ENCODE assay signal across 8 mouse cellular contexts in the genomic region with DNA sequence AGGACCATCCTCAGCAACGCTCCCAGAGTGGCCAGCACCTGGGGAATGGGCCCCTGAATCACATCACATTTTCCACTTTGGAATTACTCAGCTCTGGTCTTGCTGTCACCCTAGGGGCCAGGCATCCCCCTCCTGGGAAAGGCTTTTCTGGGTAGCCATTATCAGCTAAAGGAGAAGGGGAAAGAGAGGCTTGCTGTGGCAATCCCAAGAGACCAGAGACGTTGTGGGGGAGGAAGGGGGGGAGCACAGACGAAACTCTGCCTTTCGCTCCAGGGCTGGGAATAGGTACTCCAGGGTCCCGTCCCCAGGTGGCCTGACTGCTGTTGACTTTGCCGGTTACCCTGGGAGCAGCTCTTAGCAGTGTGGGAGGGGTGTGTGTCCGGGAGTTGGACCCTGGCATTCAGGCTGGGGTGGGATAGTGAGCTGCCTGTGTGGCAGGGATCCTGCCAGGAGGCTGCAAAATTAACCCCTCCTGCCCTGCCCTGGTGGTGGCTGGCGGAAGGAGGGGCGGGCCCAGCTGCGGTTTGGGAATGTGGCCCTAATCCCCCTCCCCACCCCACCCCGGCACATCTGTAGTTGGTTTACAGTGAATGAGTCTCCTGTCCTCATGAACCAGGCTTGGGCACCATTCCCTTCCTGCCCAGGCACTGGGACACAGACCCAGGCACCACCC. TPM values are rescaled to one million over a fixed set of nuclear protein-coding genes. Genes with fewer than 3 reads are reported as not detected.
DNase-seq lines count a peak whose midpoint lies in the region; ATAC-seq and TF ChIP-seq lines count a peak whose summit lies in the region.
"Had no signal": no experiment of that assay in that cellular context is flagged by ENCODE, and none has a peak within 500 bp of the region (broad histone marks: within the 10 kb centered on the region; RNA-seq: fewer than 3 reads in every experiment).

No protein-coding gene starts in this region.

- peak overlapping the region; percentile 63; the same call in 1 of the 2 replicates for H3K4me3 ChIP-seq in heart, embryonic 15.5 days
- no peak overlapping the region for H3K4me3 ChIP-seq in lung, postnatal 0 days (ENCODE audit: low read depth, low read length)
- H3K4me3 ChIP-seq in embryonic facial prominence, embryonic 14.5 days (ENCODE audit: low read depth, low read length), result peak overlapping the region; percentile 75; the same call in 1 of the 2 replicates
- H3K4me3 ChIP-seq in stomach, embryonic 14.5 days (ENCODE audit: low read depth, low read length), result no peak overlapping the region; the same call in 1 of the 2 replicates
- H3K4me3 ChIP-seq: liver, embryonic 13.5 days had no signal

- no peak for ATAC-seq in heart, embryonic 15.5 days (replicated peaks; ENCODE audit: insufficient number of reproducible peaks, insufficient read depth, low FRiP score, low read depth)
- no peak for ATAC-seq in lung, postnatal 0 days
- ATAC-seq in embryonic facial prominence, embryonic 14.5 days (ENCODE audit: low read depth), result peak; percentile 60
- 0 out of 2 replicates have a peak, but pooled peaks have one; percentile 46 for ATAC-seq in stomach, embryonic 14.5 days (ENCODE audit: insufficient number of reproducible peaks, insufficient read depth, low FRiP score, low read depth)
- no peak for ATAC-seq in megakaryocyte, adult 5-6 weeks (ENCODE audit: poor library complexity, severe bottlenecking)

- no peak for TF ChIP-seq EP300 in lung, postnatal 0 days (IDR thresholded peaks at IDR 0.05)

- DNase-seq in heart, adult 9 months (ENCODE audit: low spot score in 2 of 2), result no peak
- no peak for DNase-seq in lung, postnatal 0 days (ENCODE audit: low spot score)
- DNase-seq in lung, postnatal 10 days, result no peak
- DNase-seq in embryonic facial prominence, embryonic 14.5 days (ENCODE audit: low spot score), result peak; percentile 78
- DNase-seq: liver, embryonic 13.5 days had no signal

- no peaks in the 10 kb centered on the region for H3K36me3 ChIP-seq in heart, embryonic 15.5 days
- no peaks in the 10 kb centered on the region for H3K36me3 ChIP-seq in lung, postnatal 0 days (ENCODE audit: insufficient read depth, low read length)
- 0 out of 2 replicates have a peak, but pooled peaks cover 5% of the 10 kb centered on the region for H3K36me3 ChIP-seq in embryonic facial prominence, embryonic 14.5 days (ENCODE audit: control insufficient read depth, insufficient read depth, low read length)
- H3K36me3 ChIP-seq in stomach, embryonic 14.5 days (ENCODE audit: control insufficient read depth, insufficient read depth, low read length), result no peaks in the 10 kb centered on the region
- H3K36me3 ChIP-seq: liver, embryonic 13.5 days had no signal

- H3K27me3 ChIP-seq in heart, embryonic 15.5 days, result peaks cover 72% of the 10 kb centered on the region
- no peaks in the 10 kb centered on the region for H3K27me3 ChIP-seq in lung, postnatal 0 days (replicated peaks; ENCODE audit: insufficient read depth, low read length)
- H3K27me3 ChIP-seq in embryonic facial prominence, embryonic 14.5 days (replicated peaks; ENCODE audit: control insufficient read depth, insufficient read depth, low read length), result no peaks in the 10 kb centered on the region
- no peaks in the 10 kb centered on the region for H3K27me3 ChIP-seq in stomach, embryonic 14.5 days (ENCODE audit: control insufficient read depth, insufficient read depth, low read length)

- no peak overlapping the region for H3K9ac ChIP-seq in heart, embryonic 15.5 days
- H3K9ac ChIP-seq in lung, postnatal 0 days (replicated peaks; ENCODE audit: low read depth), result no peak overlapping the region
- H3K9ac ChIP-seq in embryonic facial prominence, embryonic 14.5 days (ENCODE audit: low read depth, low read length), result peak overlapping the region; percentile 97
- H3K9ac ChIP-seq in stomach, embryonic 14.5 days (replicated peaks; ENCODE audit: low read depth, low read length), result no peak overlapping the region
- H3K9ac ChIP-seq: liver, embryonic 13.5 days had no signal

- TF ChIP-seq CTCF in lung, postnatal 0 days (IDR thresholded peaks at IDR 0.05), result 0 out of 2 replicates have a peak, but pooled peaks have one; percentile 3

- peak overlapping the region; percentile 96; the same call in 1 of the 2 replicates for H3K4me2 ChIP-seq in heart, embryonic 15.5 days
- peak overlapping the region; percentile 92; the same call in 1 of the 2 replicates for H3K4me2 ChIP-seq in lung, postnatal 0 days (replicated peaks; ENCODE audit: low read depth, low read length)
- peak overlapping the region; percentile 79 for H3K4me2 ChIP-seq in embryonic facial prominence, embryonic 14.5 days (ENCODE audit: low read depth, low read length)
- peak overlapping the region; percentile 76 for H3K4me2 ChIP-seq in stomach, embryonic 14.5 days (replicated peaks; ENCODE audit: low read depth, low read length)

- H3K27ac ChIP-seq in heart, embryonic 15.5 days, result peak overlapping the region; percentile 71
- H3K27ac ChIP-seq in lung, postnatal 0 days (ENCODE audit: low read length), result peak overlapping the region; percentile 91
- H3K27ac ChIP-seq in embryonic facial prominence, embryonic 14.5 days (replicated peaks; ENCODE audit: low read depth, low read length), result peak overlapping the region; percentile 99
- H3K27ac ChIP-seq in stomach, embryonic 14.5 days (ENCODE audit: low read length), result peak overlapping the region; percentile 69
- H3K27ac ChIP-seq: liver, embryonic 13.5 days had no signal

- H3K4me1 ChIP-seq in heart, embryonic 15.5 days (replicated peaks), result peaks cover 24% of the 10 kb centered on the region
- peaks cover 15% of the 10 kb centered on the region for H3K4me1 ChIP-seq in lung, postnatal 0 days (ENCODE audit: insufficient read depth, low read depth, low read length)
- peaks cover 41% of the 10 kb centered on the region; the same call in 1 of the 2 replicates for H3K4me1 ChIP-seq in embryonic facial prominence, embryonic 14.5 days (ENCODE audit: control insufficient read depth, insufficient read depth, low read length)
- H3K4me1 ChIP-seq in stomach, embryonic 14.5 days (ENCODE audit: control insufficient read depth, insufficient read depth, low read length), result peaks cover 30% of the 10 kb centered on the region

- H3K9me3 ChIP-seq in heart, embryonic 15.5 days (replicated peaks), result no peaks in the 10 kb centered on the region
- no peaks in the 10 kb centered on the region for H3K9me3 ChIP-seq in lung, postnatal 0 days (ENCODE audit: low read length)
- no peaks in the 10 kb centered on the region for H3K9me3 ChIP-seq in embryonic facial prominence, embryonic 14.5 days (ENCODE audit: control insufficient read depth, low read length)
- H3K9me3 ChIP-seq in stomach, embryonic 14.5 days (ENCODE audit: control insufficient read depth, low read depth, low read length), result no peaks in the 10 kb centered on the region
- H3K9me3 ChIP-seq: liver, embryonic 13.5 days had no signal

- WGBS in heart, embryonic 15.5 days, result 28% methylated on average over 9 of the region's 11 CpGs
- 34% methylated on average over 11 of the region's 11 CpGs for WGBS in lung, postnatal 0 days
- WGBS in embryonic facial prominence, embryonic 14.5 days, result 6% methylated on average over 7 of the region's 11 CpGs
- 26% methylated on average over 11 of the region's 11 CpGs for WGBS in stomach, embryonic 14.5 days

RNA-seq across cellular contexts. Expression of gene Rarg, which starts 1.4 kb away (rescaled TPM):
- polyA plus RNA-seq in heart, embryonic 15.5 days (2015; fragmentation: Nextera tagmentation; extraction: Ambion mirVana), result 7.9 and 15.8 TPM in 2 replicates
- 35.8 and 40.2 TPM in 2 replicates for polyA plus RNA-seq in lung, postnatal 0 days (2015; fragmentation: Nextera tagmentation; extraction: Ambion mirVana)
- 73.8 and 75.3 TPM in 2 replicates for polyA plus RNA-seq in embryonic facial prominence, embryonic 14.5 days (2014; fragmentation: Nextera tagmentation; extraction: Ambion mirVana)
- 36.9 and 40.5 TPM in 2 replicates for polyA plus RNA-seq in stomach, embryonic 14.5 days (2014; fragmentation: Nextera tagmentation; extraction: Ambion mirVana)
- 34.6 and 39.9 TPM in 2 replicates for total RNA-seq in megakaryocyte, adult 5-6 weeks (2015)
- 30.8 and 31.9 TPM in 2 replicates for total RNA-seq in megakaryocyte, adult 5-6 weeks (2017)

RNA-seq across cellular contexts. Expression of gene Gm9918, which starts 11.6 kb away (rescaled TPM):
- not detected in 2 replicates for polyA plus RNA-seq in heart, embryonic 15.5 days (2015; fragmentation: Nextera tagmentation; extraction: Ambion mirVana)
- polyA plus RNA-seq in lung, postnatal 0 days (2015; fragmentation: Nextera tagmentation; extraction: Ambion mirVana), result 0.13 and 0.36 TPM in 2 replicates
- 0.71 and 1.1 TPM in 2 replicates for polyA plus RNA-seq in embryonic facial prominence, embryonic 14.5 days (2014; fragmentation: Nextera tagmentation; extraction: Ambion mirVana)
- polyA plus RNA-seq in stomach, embryonic 14.5 days (2014; fragmentation: Nextera tagmentation; extraction: Ambion mirVana), result 0.36 and 0.56 TPM in 2 replicates
- total RNA-seq in megakaryocyte, adult 5-6 weeks (2015), result not detected in 2 replicates
- total RNA-seq in megakaryocyte, adult 5-6 weeks (2017), result not detected in 2 replicates
- polyA plus RNA-seq: liver, embryonic 13.5 days had no signal

RNA-seq across cellular contexts. Expression of gene Mfsd5, which starts 20.5 kb away (rescaled TPM):
- 39.3 and 47.4 TPM in 2 replicates for polyA plus RNA-seq in heart, embryonic 15.5 days (2015; fragmentation: Nextera tagmentation; extraction: Ambion mirVana)
- polyA plus RNA-seq in lung, postnatal 0 days (2015; fragmentation: Nextera tagmentation; extraction: Ambion mirVana), result 70.4 and 72.7 TPM in 2 replicates
- polyA plus RNA-seq in embryonic facial prominence, embryonic 14.5 days (2014; fragmentation: Nextera tagmentation; extraction: Ambion mirVana), result 64.6 and 67.2 TPM in 2 replicates
- 63.1 and 63.7 TPM in 2 replicates for polyA plus RNA-seq in stomach, embryonic 14.5 days (2014; fragmentation: Nextera tagmentation; extraction: Ambion mirVana)
- total RNA-seq in megakaryocyte, adult 5-6 weeks (2015), result 49.8 and 64.3 TPM in 2 replicates
- 34.8 and 35.1 TPM in 2 replicates for total RNA-seq in megakaryocyte, adult 5-6 weeks (2017)

RNA-seq across cellular contexts. Expression of gene Itgb7, which starts 27.0 kb away (rescaled TPM):
- 1.7 and 8.9 TPM in 2 replicates for polyA plus RNA-seq in heart, embryonic 15.5 days (2015; fragmentation: Nextera tagmentation; extraction: Ambion mirVana)
- 3.6 and 4.3 TPM in 2 replicates for polyA plus RNA-seq in lung, postnatal 0 days (2015; fragmentation: Nextera tagmentation; extraction: Ambion mirVana)
- 2.1 and 4.1 TPM in 2 replicates for polyA plus RNA-seq in embryonic facial prominence, embryonic 14.5 days (2014; fragmentation: Nextera tagmentation; extraction: Ambion mirVana)
- 5.8 and 9.9 TPM in 2 replicates for polyA plus RNA-seq in stomach, embryonic 14.5 days (2014; fragmentation: Nextera tagmentation; extraction: Ambion mirVana)
- total RNA-seq in megakaryocyte, adult 5-6 weeks (2015), result 638 and 660 TPM in 2 replicates
- 1,192 and 1,305 TPM in 2 replicates for total RNA-seq in megakaryocyte, adult 5-6 weeks (2017)

RNA-seq across cellular contexts. Expression of gene Espl1, which starts 37.3 kb away (rescaled TPM):
- polyA plus RNA-seq in heart, embryonic 15.5 days (2015; fragmentation: Nextera tagmentation; extraction: Ambion mirVana), result 14.7 and 20.0 TPM in 2 replicates
- 0.99 and 1.4 TPM in 2 replicates for polyA plus RNA-seq in lung, postnatal 0 days (2015; fragmentation: Nextera tagmentation; extraction: Ambion mirVana)
- 22.4 and 24.0 TPM in 2 replicates for polyA plus RNA-seq in embryonic facial prominence, embryonic 14.5 days (2014; fragmentation: Nextera tagmentation; extraction: Ambion mirVana)
- polyA plus RNA-seq in stomach, embryonic 14.5 days (2014; fragmentation: Nextera tagmentation; extraction: Ambion mirVana), result 25.4 and 28.6 TPM in 2 replicates
- total RNA-seq in megakaryocyte, adult 5-6 weeks (2015), result 26.3 and 37.4 TPM in 2 replicates
- total RNA-seq in megakaryocyte, adult 5-6 weeks (2017), result 15.2 and 30.9 TPM in 2 replicates

Comparison
In these comparisons a context has a peak if more than half of its experiments do, and no peak if none do; other contexts are left out.
1. ATAC-seq: peak in embryonic facial prominence, embryonic 14.5 days (single experiment) and stomach, embryonic 14.5 days (single experiment); none in heart, embryonic 15.5 days (single experiment), lung, postnatal 0 days (single experiment) and megakaryocyte, adult 5-6 weeks (single experiment).
2. H3K4me3 ChIP-seq: peak in heart, embryonic 15.5 days (single experiment) and embryonic facial prominence, embryonic 14.5 days (single experiment); none in lung, postnatal 0 days (single experiment) and stomach, embryonic 14.5 days (single experiment).
3. Peak in every context shown above with its lines, with median percentiles within 50 percentile points of each other: H3K27ac ChIP-seq and H3K4me2 ChIP-seq.